Mouse (Mus musculus): ENCODE data around the gene Slc39a13. TPM values are rescaled to one million over a fixed set of nuclear protein-coding genes. Genes with fewer than 3 reads are reported as not detected.

The Slc39a13 gene
- polyA plus RNA-seq, 1 experiment from 2014 or later: 32.3 TPM

DNA sequence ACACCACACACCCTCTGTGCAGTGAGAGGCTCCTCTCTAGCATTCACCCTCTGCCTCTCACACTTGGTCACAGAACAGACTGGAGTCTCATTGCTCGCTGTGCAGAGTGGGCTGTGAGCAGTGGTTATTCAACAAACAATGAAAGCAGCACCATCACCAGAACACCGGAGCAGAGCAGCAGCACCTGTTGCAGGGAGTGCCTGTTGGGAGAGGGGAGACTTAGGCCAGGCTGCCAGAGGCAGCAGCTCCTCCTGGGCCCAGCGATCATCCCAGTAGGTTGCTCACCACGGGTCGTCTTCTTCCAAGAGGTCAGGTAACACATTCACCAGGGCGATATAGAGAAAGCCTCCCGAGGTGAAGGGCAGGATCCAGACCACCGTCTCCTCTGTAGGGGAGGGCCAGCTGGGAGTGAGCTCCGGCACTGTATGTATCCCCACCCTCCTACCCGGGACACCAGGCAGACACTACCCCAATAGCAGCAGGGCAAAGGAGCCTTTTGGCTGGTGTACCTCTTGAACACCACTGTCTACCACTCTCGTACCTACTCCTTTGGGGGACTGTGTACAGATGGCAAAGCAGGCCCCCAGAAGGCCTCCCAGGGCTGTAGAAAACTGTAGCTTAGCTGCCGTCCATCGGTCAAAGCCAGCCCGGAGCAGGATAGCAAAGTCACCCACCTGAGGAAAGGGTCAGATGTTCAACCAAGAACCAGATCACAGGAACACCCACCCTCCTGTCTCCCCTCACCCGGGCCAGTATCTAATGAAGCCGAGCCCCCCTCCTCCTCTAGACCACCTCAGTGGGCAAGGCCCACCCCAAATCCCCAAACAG is 7.2 kb downstream of the Slc39a13 start:
- H3K9me3 ChIP-seq (ENCODE audit: control insufficient read depth, low read length): no peaks in the 10 kb centered on the region
- 90% methylated on average over 16 of the region's 16 CpGs for WGBS
- H3K36me3 ChIP-seq (ENCODE audit: control insufficient read depth, insufficient read depth, low read length): peaks cover 45% of the 10 kb centered on the region
- no peaks in the 10 kb centered on the region for H3K27me3 ChIP-seq (ENCODE audit: control insufficient read depth, insufficient read depth, low read length)
- no peak overlapping the region for H3K4me3 ChIP-seq (ENCODE audit: low read depth, low read length)
- H3K27ac ChIP-seq (ENCODE audit: low read depth, low read length): no peak overlapping the region
- H3K4me1 ChIP-seq (ENCODE audit: control insufficient read depth, insufficient read depth, low read length): no peaks in the 10 kb centered on the region
- no peak overlapping the region for H3K4me2 ChIP-seq (ENCODE audit: low read depth, low read length)
- ATAC-seq (ENCODE audit: low read depth): no peak
- no peak overlapping the region for H3K9ac ChIP-seq (replicated peaks; ENCODE audit: low read depth, low read length)

DNA sequence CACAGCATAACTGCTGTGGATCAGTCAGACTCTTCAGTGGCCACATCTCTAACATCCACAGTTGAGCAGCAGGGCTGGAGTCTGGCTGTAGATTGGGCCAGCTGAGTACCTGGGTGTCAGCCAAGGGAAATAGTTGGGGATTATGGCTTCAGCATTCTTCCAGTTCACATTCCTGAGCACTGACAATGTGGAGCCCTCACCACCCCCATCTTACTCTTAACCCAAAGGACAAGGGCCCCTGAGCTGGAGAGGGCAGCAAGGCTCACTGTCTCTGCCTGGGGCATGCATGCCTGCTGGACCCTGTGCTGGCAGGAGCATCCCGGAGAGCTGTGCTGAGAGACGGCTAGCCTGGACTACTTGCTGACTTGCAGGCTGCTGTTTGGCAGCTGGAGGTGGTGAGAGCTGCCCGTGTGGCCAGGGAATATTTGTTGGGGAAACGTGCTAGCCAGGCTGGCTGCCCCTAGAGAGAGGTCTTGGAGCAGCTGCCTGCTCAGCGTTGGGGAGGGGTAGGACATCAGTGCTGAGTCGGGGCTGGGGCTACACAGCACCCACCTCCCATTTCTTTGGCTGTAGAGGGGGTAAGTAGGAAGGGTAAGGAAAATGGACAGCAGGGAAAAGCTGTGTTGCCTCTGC is 8.3 kb downstream of the Slc39a13 start:
- H3K27ac ChIP-seq (ENCODE audit: low read depth, low read length): no peak overlapping the region
- no peaks in the 10 kb centered on the region for H3K9me3 ChIP-seq (ENCODE audit: control insufficient read depth, low read length)
- peaks cover 55% of the 10 kb centered on the region for H3K36me3 ChIP-seq (ENCODE audit: control insufficient read depth, insufficient read depth, low read length)
- WGBS: 83% methylated on average over 6 of the region's 6 CpGs
- H3K9ac ChIP-seq (replicated peaks; ENCODE audit: low read depth, low read length): no peak overlapping the region
- no peak for ATAC-seq (ENCODE audit: low read depth)
- H3K4me3 ChIP-seq (ENCODE audit: low read depth, low read length): no peak overlapping the region
- no peaks in the 10 kb centered on the region for H3K27me3 ChIP-seq (ENCODE audit: control insufficient read depth, insufficient read depth, low read length)
- no peaks in the 10 kb centered on the region for H3K4me1 ChIP-seq (ENCODE audit: control insufficient read depth, insufficient read depth, low read length)
- H3K4me2 ChIP-seq (ENCODE audit: low read depth, low read length): no peak overlapping the region

DNA sequence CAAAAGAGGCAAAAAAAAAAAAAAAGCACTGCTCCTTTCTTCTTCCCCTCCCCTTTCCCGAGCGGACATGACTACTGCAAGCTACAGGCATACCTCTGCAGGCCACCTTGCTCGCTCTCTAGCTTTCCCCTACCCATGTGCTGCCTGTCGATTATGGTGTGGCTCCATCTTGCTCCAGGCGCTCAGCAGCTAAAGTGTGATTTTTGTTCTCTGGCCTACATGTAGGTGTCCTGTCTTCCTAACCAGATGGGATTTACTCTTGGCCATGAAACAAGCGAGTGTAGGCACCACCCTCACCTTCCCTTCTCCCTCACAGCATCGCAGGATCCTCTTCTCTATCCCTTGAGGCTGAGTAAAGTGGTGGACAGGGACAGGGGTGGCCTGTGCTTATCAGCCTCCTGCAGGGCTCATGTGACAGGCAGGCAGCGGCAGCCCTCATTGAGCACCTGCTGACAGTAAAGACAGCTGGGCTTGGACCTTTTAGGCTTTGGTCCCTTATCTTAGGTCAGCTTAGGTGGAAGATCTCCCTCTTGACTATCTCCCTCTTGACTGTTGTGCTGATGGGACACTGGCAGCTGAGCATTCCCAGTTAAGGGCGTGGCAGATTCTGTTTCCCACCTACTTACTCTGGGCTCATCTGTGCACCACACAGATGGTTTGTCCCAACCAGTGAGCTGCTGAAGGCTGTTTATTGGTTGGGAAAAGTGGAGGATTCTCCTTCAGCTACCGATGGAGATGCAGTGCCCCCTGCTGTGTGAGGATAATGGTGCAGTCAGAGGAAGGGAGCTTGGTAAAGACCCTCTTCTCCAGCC is 9.5 kb downstream of the Slc39a13 start:
- ATAC-seq (ENCODE audit: low read depth): peak; percentile 47; the same call in 1 of the 2 replicates
- Histone ChIP-seq H3K27ac (ENCODE audit: low read depth, low read length) (no peak overlapping the region), H3K4me1 (ENCODE audit: control insufficient read depth, insufficient read depth, low read length) (no peaks in the 10 kb centered on the region), H3K9ac (replicated peaks; ENCODE audit: low read depth, low read length) (no peak overlapping the region), H3K9me3 (ENCODE audit: control insufficient read depth, low read length) (no peaks in the 10 kb centered on the region), H3K4me3 (ENCODE audit: low read depth, low read length) (no peak overlapping the region), H3K4me2 (ENCODE audit: low read depth, low read length) (no peak overlapping the region), H3K27me3 (ENCODE audit: control insufficient read depth, insufficient read depth, low read length) (no peaks in the 10 kb centered on the region), H3K36me3 (ENCODE audit: control insufficient read depth, insufficient read depth, low read length) (peaks cover 63% of the 10 kb centered on the region)
- WGBS: 80% methylated on average over 10 of the region's 10 CpGs

DNA sequence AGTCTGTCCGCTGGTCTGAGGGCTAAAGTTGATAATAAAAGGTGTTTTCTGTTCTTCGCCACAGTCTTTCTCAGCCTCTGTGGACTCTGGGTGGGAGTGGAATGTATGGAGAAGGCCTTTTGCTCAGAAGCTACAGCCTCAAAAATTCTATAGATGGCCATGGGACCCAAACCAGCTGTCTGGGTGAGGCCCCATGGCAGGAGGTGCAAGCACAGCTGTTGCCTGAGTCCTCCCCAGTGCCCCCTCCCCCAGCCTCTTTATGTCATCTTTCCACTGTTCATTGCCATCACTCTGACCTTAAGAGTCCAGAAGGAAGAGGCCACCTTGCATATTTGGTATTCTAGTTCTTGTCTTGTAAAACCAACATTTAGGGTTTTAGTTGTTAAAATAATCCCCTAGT is 10.8 kb downstream of the Slc39a13 start:
- no peaks in the 10 kb centered on the region for H3K27me3 ChIP-seq (ENCODE audit: control insufficient read depth, insufficient read depth, low read length)
- peaks cover 63% of the 10 kb centered on the region for H3K36me3 ChIP-seq (ENCODE audit: control insufficient read depth, insufficient read depth, low read length)
- peaks cover 8% of the 10 kb centered on the region for H3K4me1 ChIP-seq (ENCODE audit: control insufficient read depth, insufficient read depth, low read length)
- no peak overlapping the region for H3K9ac ChIP-seq (replicated peaks; ENCODE audit: low read depth, low read length)
- H3K27ac ChIP-seq (ENCODE audit: low read depth, low read length): no peak overlapping the region
- no peak for ATAC-seq (ENCODE audit: low read depth)
- WGBS: 100% methylated on average over 2 of the region's 2 CpGs
- H3K4me3 ChIP-seq (ENCODE audit: low read depth, low read length): no peak overlapping the region
- no peaks in the 10 kb centered on the region for H3K9me3 ChIP-seq (ENCODE audit: control insufficient read depth, low read length)
- H3K4me2 ChIP-seq (ENCODE audit: low read depth, low read length): no peak overlapping the region

DNA sequence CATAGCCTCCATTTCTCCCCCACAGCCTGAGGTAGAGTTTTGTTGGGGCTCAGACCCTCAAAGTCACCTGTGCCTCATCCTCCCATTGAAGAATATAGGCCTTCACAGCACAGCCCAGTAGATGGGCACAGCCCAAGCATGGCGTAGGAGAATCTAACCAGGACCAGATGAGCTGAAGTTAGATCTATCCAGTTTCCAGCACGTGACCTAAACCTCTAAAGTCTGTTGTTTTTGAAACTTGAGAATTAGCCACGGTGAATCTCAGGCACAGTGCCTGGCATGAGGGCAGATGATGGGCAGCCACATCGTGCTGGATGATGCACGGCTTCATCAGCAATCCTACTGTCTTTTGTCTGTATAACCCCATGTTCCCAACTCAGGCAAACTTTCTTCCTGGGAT is 11.8 kb downstream of the Slc39a13 start:
- H3K4me2 ChIP-seq (ENCODE audit: low read depth, low read length): no peak overlapping the region
- no peak overlapping the region for H3K4me3 ChIP-seq (ENCODE audit: low read depth, low read length)
- 94% methylated on average over 5 of the region's 5 CpGs for WGBS
- no peak overlapping the region for H3K9ac ChIP-seq (replicated peaks; ENCODE audit: low read depth, low read length)
- H3K27ac ChIP-seq (ENCODE audit: low read depth, low read length): no peak overlapping the region
- peaks cover 55% of the 10 kb centered on the region for H3K36me3 ChIP-seq (ENCODE audit: control insufficient read depth, insufficient read depth, low read length)
- no peaks in the 10 kb centered on the region for H3K9me3 ChIP-seq (ENCODE audit: control insufficient read depth, low read length)
- H3K27me3 ChIP-seq (ENCODE audit: control insufficient read depth, insufficient read depth, low read length): no peaks in the 10 kb centered on the region
- ATAC-seq (ENCODE audit: low read depth): no peak
- peaks cover 8% of the 10 kb centered on the region for H3K4me1 ChIP-seq (ENCODE audit: control insufficient read depth, insufficient read depth, low read length)

DNA sequence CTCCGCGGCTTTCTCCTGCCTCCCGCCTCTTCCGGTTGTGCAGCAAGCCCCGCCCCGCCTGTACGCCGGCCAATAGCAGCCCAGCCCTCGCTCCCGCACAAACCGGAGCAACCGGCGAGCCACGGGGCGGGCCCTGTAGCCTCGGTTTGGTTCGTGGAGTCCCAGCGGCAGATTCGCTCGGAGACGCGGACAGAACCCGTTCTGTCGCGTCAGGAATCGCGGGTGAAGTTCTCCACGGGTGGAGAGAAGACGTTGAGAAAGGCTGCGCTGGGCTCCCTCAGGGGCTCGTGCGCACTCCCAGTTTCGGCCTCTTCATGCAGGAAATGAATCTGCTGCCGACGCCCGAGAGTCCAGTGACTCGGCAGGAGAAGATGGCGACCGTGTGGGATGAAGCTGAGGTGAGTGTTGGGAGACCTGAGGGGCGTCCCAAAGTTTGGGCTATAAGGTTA is 16.3 kb downstream of the Slc39a13 start, which contains the start of gene Psmc3:
Gene Psmc3 (plus strand): TSS at position 76 of the 449 bp plus-strand sequence.
- Histone ChIP-seq H3K9ac (replicated peaks; ENCODE audit: low read depth, low read length) (peak within 1 kb of the TSS; percentile 78), H3K4me1 (ENCODE audit: control insufficient read depth, insufficient read depth, low read length) (peaks cover 8% of the 10 kb centered on the region), H3K4me3 (ENCODE audit: low read depth, low read length) (peak within 1 kb of the TSS; percentile 68), H3K9me3 (ENCODE audit: control insufficient read depth, low read length) (no peaks in the 10 kb centered on the region), H3K36me3 (ENCODE audit: control insufficient read depth, insufficient read depth, low read length) (peaks cover 29% of the 10 kb centered on the region), H3K27me3 (ENCODE audit: control insufficient read depth, insufficient read depth, low read length) (no peaks in the 10 kb centered on the region), H3K27ac (ENCODE audit: low read depth, low read length) (peak within 1 kb of the TSS; percentile 86), H3K4me2 (ENCODE audit: low read depth, low read length) (peak within 1 kb of the TSS; percentile 77)
- under 1% methylated on average over 40 of the region's 40 CpGs for WGBS
- peak; percentile 99 for ATAC-seq (ENCODE audit: low read depth)

DNA sequence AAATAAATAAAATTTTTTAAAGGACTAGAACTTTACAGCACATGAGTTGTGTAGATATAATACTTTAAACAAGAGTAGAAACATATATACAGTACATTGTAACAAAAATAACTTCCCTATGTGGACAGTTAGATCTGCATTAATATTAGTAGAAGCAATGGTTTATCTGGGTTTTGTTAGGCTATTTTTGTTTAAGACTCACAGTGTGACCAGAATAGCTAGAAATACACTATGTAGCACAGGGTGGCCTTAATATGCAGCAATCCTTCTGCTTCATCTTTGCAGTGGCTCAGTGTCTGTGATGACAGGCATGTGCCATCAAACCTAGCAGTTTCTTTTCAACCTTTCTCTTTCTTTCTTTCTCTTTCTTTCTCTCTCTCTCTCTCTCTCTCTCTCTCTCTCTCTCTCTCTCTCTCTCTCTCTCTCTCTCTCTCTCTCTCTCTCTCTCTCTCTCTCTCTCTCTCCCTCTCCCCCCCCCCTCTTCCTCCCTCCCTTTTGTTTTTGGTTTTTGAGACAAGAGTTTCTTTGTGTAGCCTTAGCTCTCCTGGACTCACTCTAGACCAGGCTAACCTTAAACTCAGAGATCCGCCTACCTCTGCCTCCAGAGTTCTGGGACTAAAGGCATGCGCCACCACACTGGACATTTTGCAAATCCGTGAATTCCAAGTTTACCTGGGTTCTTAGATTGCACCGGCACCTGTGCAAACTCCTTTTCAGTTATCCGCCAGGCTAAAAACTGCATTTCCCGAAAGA is 16.9 kb downstream of the Slc39a13 start:
- Histone ChIP-seq H3K4me3 (ENCODE audit: low read depth, low read length) (peak overlapping the region; percentile 68), H3K4me2 (ENCODE audit: low read depth, low read length) (peak overlapping the region; percentile 48), H3K27ac (ENCODE audit: low read depth, low read length) (peak overlapping the region; percentile 86), H3K36me3 (ENCODE audit: control insufficient read depth, insufficient read depth, low read length) (peaks cover 27% of the 10 kb centered on the region), H3K9ac (replicated peaks; ENCODE audit: low read depth, low read length) (peak overlapping the region; percentile 16; the same call in 1 of the 2 replicates), H3K27me3 (ENCODE audit: control insufficient read depth, insufficient read depth, low read length) (no peaks in the 10 kb centered on the region), H3K9me3 (ENCODE audit: control insufficient read depth, low read length) (no peaks in the 10 kb centered on the region), H3K4me1 (ENCODE audit: control insufficient read depth, insufficient read depth, low read length) (peaks cover 8% of the 10 kb centered on the region)
- ATAC-seq (ENCODE audit: low read depth): peak; percentile 64
- 0% methylated on average over 6 of the region's 6 CpGs for WGBS

DNA sequence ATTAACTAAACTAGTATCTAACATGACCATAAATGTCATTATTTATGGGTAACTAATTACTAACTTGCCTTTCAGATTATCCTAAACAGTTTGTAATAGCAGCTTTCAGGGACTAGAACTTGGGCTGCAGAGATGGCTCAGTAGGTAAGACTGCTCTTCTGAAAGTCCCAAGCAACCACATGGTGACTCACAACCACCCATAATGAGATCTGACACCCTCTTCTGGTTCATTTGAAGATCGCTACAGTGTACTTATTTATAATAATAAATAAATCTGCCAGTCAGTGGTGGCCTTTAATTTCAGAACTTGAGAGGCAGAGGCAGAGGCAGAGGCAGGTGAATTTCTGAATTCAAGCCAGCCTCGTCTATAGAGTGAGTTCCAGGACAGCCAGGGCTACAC is 17.5 kb downstream of the Slc39a13 start:
- WGBS: 72% methylated on average over 2 of the region's 2 CpGs

More for the DNA sequence above, 17.5 kb downstream of the Slc39a13 start:
- peaks cover 22% of the 10 kb centered on the region for H3K36me3 ChIP-seq (ENCODE audit: control insufficient read depth, insufficient read depth, low read length)
- no peaks in the 10 kb centered on the region for H3K27me3 ChIP-seq (ENCODE audit: control insufficient read depth, insufficient read depth, low read length)
- H3K4me2 ChIP-seq (ENCODE audit: low read depth, low read length): no peak overlapping the region; the same call in 1 of the 2 replicates
- no peak overlapping the region for H3K4me3 ChIP-seq (ENCODE audit: low read depth, low read length)
- H3K4me1 ChIP-seq (ENCODE audit: control insufficient read depth, insufficient read depth, low read length): peaks cover 8% of the 10 kb centered on the region
- no peak for ATAC-seq (ENCODE audit: low read depth)
- H3K9me3 ChIP-seq (ENCODE audit: control insufficient read depth, low read length): no peaks in the 10 kb centered on the region
- no peak overlapping the region for H3K27ac ChIP-seq (ENCODE audit: low read depth, low read length)
- no peak overlapping the region for H3K9ac ChIP-seq (replicated peaks; ENCODE audit: low read depth, low read length)
